ENCODE assay signal across 17 mouse cellular contexts in the genomic region with DNA sequence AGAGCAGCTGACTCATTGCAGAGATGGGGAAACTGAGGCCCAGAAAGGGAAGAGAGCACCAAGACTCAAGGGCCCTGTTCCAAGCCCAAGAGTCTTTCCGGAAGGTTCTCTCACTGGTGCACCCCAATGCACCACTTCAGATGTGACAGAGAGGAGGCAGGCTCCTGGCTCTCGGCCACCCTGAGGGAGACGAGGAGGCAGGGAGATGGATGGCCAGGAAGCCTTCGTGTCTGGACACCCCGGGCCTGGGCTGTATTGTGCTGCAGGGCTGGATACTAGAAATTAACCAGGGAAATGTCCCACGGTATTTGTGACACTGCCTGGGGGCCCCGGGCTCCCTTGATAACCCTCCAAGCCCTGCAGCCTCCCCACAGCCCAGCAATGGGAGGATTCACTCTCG. TPM values are rescaled to one million over a fixed set of nuclear protein-coding genes. Genes with fewer than 3 reads are reported as not detected.
DNase-seq lines count a peak whose midpoint lies in the region; ATAC-seq lines count a peak whose summit lies in the region.
"Had no signal": no experiment of that assay in that cellular context is flagged by ENCODE, and none has a peak within 500 bp of the region (broad histone marks: within the 10 kb centered on the region; RNA-seq: fewer than 3 reads in every experiment).

No protein-coding gene starts in this region.

- no peak overlapping the region for H3K9ac ChIP-seq in hindbrain, embryonic 15.5 days
- H3K9ac ChIP-seq in hindbrain, embryonic 16.5 days (ENCODE audit: low read depth, low read length) = no peak overlapping the region
- H3K9ac ChIP-seq: embryonic facial prominence, embryonic 13.5 days; heart, embryonic 13.5 days; limb, embryonic 13.5 days; liver, embryonic 15.5 days had no signal

- no peaks in the 10 kb centered on the region for H3K9me3 ChIP-seq in hindbrain, embryonic 15.5 days
- H3K9me3 ChIP-seq in hindbrain, embryonic 10.5 days = no peaks in the 10 kb centered on the region
- no peaks in the 10 kb centered on the region for H3K9me3 ChIP-seq in hindbrain, embryonic 16.5 days (ENCODE audit: control insufficient read depth, low read length)
- H3K9me3 ChIP-seq: embryonic facial prominence, embryonic 13.5 days; heart, embryonic 13.5 days; limb, embryonic 13.5 days; liver, embryonic 15.5 days had no signal

- H3K4me2 ChIP-seq in hindbrain, embryonic 15.5 days = peak overlapping the region; percentile 64
- peak overlapping the region; percentile 65 for H3K4me2 ChIP-seq in hindbrain, embryonic 16.5 days (ENCODE audit: low read length)
- H3K4me2 ChIP-seq: embryonic facial prominence, embryonic 13.5 days; heart, embryonic 13.5 days; limb, embryonic 13.5 days; liver, embryonic 15.5 days had no signal

- H3K27ac ChIP-seq in hindbrain, embryonic 15.5 days (replicated peaks) = no peak overlapping the region
- no peak overlapping the region for H3K27ac ChIP-seq in hindbrain, embryonic 10.5 days
- H3K27ac ChIP-seq in hindbrain, embryonic 16.5 days (ENCODE audit: low read depth, low read length) = no peak overlapping the region
- H3K27ac ChIP-seq: embryonic facial prominence, embryonic 13.5 days; heart, embryonic 13.5 days; limb, embryonic 13.5 days; liver, embryonic 15.5 days had no signal

- H3K27me3 ChIP-seq in hindbrain, embryonic 15.5 days = no peaks in the 10 kb centered on the region
- H3K27me3 ChIP-seq in hindbrain, embryonic 10.5 days (ENCODE audit: insufficient read depth, poor library complexity, severe bottlenecking) = peaks cover 45% of the 10 kb centered on the region
- H3K27me3 ChIP-seq in hindbrain, embryonic 16.5 days (replicated peaks; ENCODE audit: control insufficient read depth, insufficient read depth, low read length) = no peaks in the 10 kb centered on the region

- no peaks in the 10 kb centered on the region for H3K36me3 ChIP-seq in hindbrain, embryonic 15.5 days
- H3K36me3 ChIP-seq in hindbrain, embryonic 10.5 days = no peaks in the 10 kb centered on the region
- H3K36me3 ChIP-seq in hindbrain, embryonic 16.5 days (ENCODE audit: control insufficient read depth, insufficient read depth, low read length) = no peaks in the 10 kb centered on the region
- H3K36me3 ChIP-seq: embryonic facial prominence, embryonic 13.5 days; heart, embryonic 13.5 days; limb, embryonic 13.5 days; liver, embryonic 15.5 days had no signal

- WGBS in hindbrain, embryonic 15.5 days = 65% methylated on average over 8 of the region's 8 CpGs
- WGBS in hindbrain, embryonic 10.5 days = 83% methylated on average over 8 of the region's 8 CpGs
- 62% methylated on average over 8 of the region's 8 CpGs for WGBS in hindbrain, embryonic 16.5 days

- peak; percentile 71 for DNase-seq in cerebellum, adult 11-12 months
- no peak for DNase-seq in cerebellum, adult 8-10 months
- DNase-seq in hindbrain, embryonic 10.5 days (ENCODE audit: low spot score) = no peak
- peak; percentile 57 for DNase-seq in right cerebral cortex, adult 18-20 months
- no peak for DNase-seq in right cerebral cortex, postnatal 36 days (ENCODE audit: low spot score in 2 of 2)
- no peak for DNase-seq in ovary, postnatal 14 days (ENCODE audit: low spot score)
- DNase-seq: adrenal gland, adult 2 months; heart, postnatal 4 days had no signal

- ATAC-seq in hindbrain, embryonic 15.5 days (ENCODE audit: low FRiP score, low read depth) = no peak
- no peak for ATAC-seq in hindbrain, embryonic 16.5 days
- ATAC-seq: intestine, postnatal 0 days; lung, postnatal 0 days had no signal

- no peak overlapping the region for H3K4me3 ChIP-seq in hindbrain, embryonic 15.5 days
- H3K4me3 ChIP-seq in hindbrain, embryonic 10.5 days = no peak overlapping the region
- H3K4me3 ChIP-seq in hindbrain, embryonic 16.5 days (ENCODE audit: low read length) = no peak overlapping the region
- H3K4me3 ChIP-seq: embryonic facial prominence, embryonic 13.5 days; heart, embryonic 13.5 days; limb, embryonic 13.5 days; liver, embryonic 15.5 days had no signal

- peaks cover 65% of the 10 kb centered on the region for H3K4me1 ChIP-seq in hindbrain, embryonic 15.5 days (replicated peaks)
- peaks cover 23% of the 10 kb centered on the region for H3K4me1 ChIP-seq in hindbrain, embryonic 10.5 days (replicated peaks)
- H3K4me1 ChIP-seq in hindbrain, embryonic 16.5 days (ENCODE audit: control insufficient read depth, insufficient read depth, low read depth, low read length) = peaks cover 30% of the 10 kb centered on the region
- H3K4me1 ChIP-seq: heart, embryonic 13.5 days; limb, embryonic 13.5 days; liver, embryonic 15.5 days had no signal

RNA-seq across cellular contexts. Expression of gene Rph3a, which starts 2.8 kb away (rescaled TPM):
- polyA plus RNA-seq in hindbrain, embryonic 15.5 days (2015; fragmentation: Nextera tagmentation; extraction: Ambion mirVana) = 30.9 and 31.9 TPM in 2 replicates
- 0.30 and 2.2 TPM in 2 replicates for polyA plus RNA-seq in hindbrain, embryonic 10.5 days (2016; fragmentation: Nextera tagmentation; extraction: Ambion mirVana)
- polyA plus RNA-seq in hindbrain, embryonic 16.5 days (2015; fragmentation: Nextera tagmentation; extraction: Ambion mirVana) = 35.2 and 35.7 TPM in 2 replicates
- polyA plus RNA-seq: gonadal fat pad, adult 2 months; heart, embryonic 13.5 days; lung, postnatal 0 days had no signal

Comparison
In these comparisons a context has a peak if more than half of its experiments do, and no peak if none do; other contexts are left out.
1. DNase-seq: peak in cerebellum, adult 11-12 months (single experiment) and right cerebral cortex, adult 18-20 months (single experiment); none in cerebellum, adult 8-10 months (single experiment), hindbrain, embryonic 10.5 days (single experiment), right cerebral cortex, postnatal 36 days (0 of 2) and ovary, postnatal 14 days (single experiment).
2. RNA of gene Rph3a, which starts 2.8 kb away (polyA plus RNA-seq): 35.2 to 35.7 TPM in hindbrain, embryonic 16.5 days and 30.9 to 31.9 TPM in hindbrain, embryonic 15.5 days; 0.30 to 2.2 TPM in hindbrain, embryonic 10.5 days; every median in the first group is over 10 times any median in the second.